Mouse (Mus musculus) neural tube, embryonic 14.5 days (tissue): ENCODE data around the gene Zfp788. TPM values are rescaled to one million over a fixed set of nuclear protein-coding genes. Genes with fewer than 3 reads are reported as not detected.
"Not testable (repeated sequence)": the region's sequence is repeated elsewhere in the genome, so short reads cannot be mapped to it uniquely, and the experiment has no call there.

Experiments
- ATAC-seq: fragments of 200-750 bp; cut with Nextera tagmentation; 2 replicates; pipeline ENCODE4 v1.8.0; 2017; ENCODE audit warnings: low read depth, mild to moderate bottlenecking, moderate TSS enrichment, moderate library complexity
- H3K27ac ChIP-seq: fragments of 300-500 bp; sonication (generic); 2 replicates; pipeline ENCODE4 v1.5.1; 2014; ENCODE audit warnings: low read depth, mild to moderate bottlenecking, control low read depth, low read length, moderate library complexity, mixed read lengths
- H3K27me3 ChIP-seq: fragments of 300-500 bp; sonication (generic); 2 replicates; pipeline ENCODE4 v1.6.1; 2014; ENCODE audit warnings: low read length; ENCODE audit not compliant: control insufficient read depth, insufficient read depth
- H3K36me3 ChIP-seq: fragments of 300-500 bp; sonication (generic); 2 replicates; pipeline ENCODE4 v1.6.1; 2014; ENCODE audit warnings: low read length, mixed read lengths; ENCODE audit not compliant: control insufficient read depth, insufficient read depth
- H3K4me1 ChIP-seq: fragments of 300-500 bp; sonication (generic); 2 replicates; pipeline ENCODE4 v1.6.1; 2014; ENCODE audit warnings: low read length; ENCODE audit not compliant: control insufficient read depth, insufficient read depth
- H3K4me2 ChIP-seq: fragments of 300-500 bp; sonication (generic); 2 replicates; pipeline ENCODE4 v1.6.1; 2014; ENCODE audit warnings: mild to moderate bottlenecking, low read depth, low read length, control low read depth
- H3K4me3 ChIP-seq: fragments of 300-500 bp; sonication (generic); 2 replicates; pipeline ENCODE4 v1.5.1; 2014; ENCODE audit warnings: low read depth, low read length, control low read depth, mixed read lengths
- H3K9ac ChIP-seq: fragments of 300-500 bp; sonication (generic); replicated peaks from 2 replicates; pipeline ENCODE4 v1.6.1; 2014; ENCODE audit warnings: low read depth, mild to moderate bottlenecking, control low read depth, low read length, mixed read lengths
- H3K9me3 ChIP-seq: fragments of 300-500 bp; sonication (generic); 2 replicates; pipeline ENCODE4 v1.6.1; 2016; ENCODE audit warnings: low read length; ENCODE audit not compliant: control insufficient read depth
- WGBS: fragments of 180-500 bp; shearing (Covaris S2); extraction: QIAGEN DNeasy Blood & Tissue Kit; methylation state at CpG from one replicate; pipeline ENCODE4 v1.1.7; 2014; 5-methylcytosine and 5-hydroxymethylcytosine counted together
- polyA plus RNA-seq: library from polyadenylated mRNA; unstranded; fragments of >200 nt; fragmentation: Nextera tagmentation; extraction: Ambion mirVana; gene quantifications from 2 replicates; pipeline ENCODE4 v1.2.1, GENCODE M21; 2014

Gene Zfp788
- polyA plus RNA-seq, 1 experiment from 2014 or later: 36.6 TPM

DNA sequence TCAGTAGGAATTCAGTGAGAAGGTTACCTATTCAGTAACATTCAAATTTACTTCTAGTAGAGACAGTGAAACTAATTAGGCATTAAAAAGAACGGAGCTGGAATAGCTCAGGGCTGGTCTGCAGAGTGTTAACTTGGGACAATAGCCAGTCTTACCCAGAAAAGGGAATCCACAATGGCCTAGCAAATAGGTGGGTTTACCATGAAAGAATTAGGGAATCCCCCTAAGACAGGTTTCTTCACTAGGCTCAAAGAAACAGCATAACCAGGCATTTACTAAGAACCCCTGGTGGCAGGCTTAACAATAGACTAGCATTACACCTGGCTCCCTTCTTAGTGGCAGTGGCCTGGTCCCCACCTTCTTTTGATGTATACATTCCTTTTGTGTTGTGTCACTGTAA is 41.3 kb downstream of the Zfp788 start:
- not testable (repeated sequence) for H3K27me3 ChIP-seq, H3K9me3 ChIP-seq, H3K36me3 ChIP-seq, H3K9ac ChIP-seq, H3K4me1 ChIP-seq, H3K4me3 ChIP-seq, H3K4me2 ChIP-seq, H3K27ac ChIP-seq, ATAC-seq
- WGBS: 63% methylated on average over 1 of the region's 1 CpGs

Other genes with a start within 250 kb of the Zfp788 start
- 9.2 and 10.1 TPM in 2 replicates for gene AI987944, start 239.8 kb upstream of the Zfp788 start, polyA plus RNA-seq
- 0.70 and 0.82 TPM in 2 replicates for gene Vmn2r57, start 184.5 kb upstream of the Zfp788 start, polyA plus RNA-seq
- 0.21 and 0.23 TPM in 2 replicates for gene Gm20449, start 133.8 kb upstream of the Zfp788 start, polyA plus RNA-seq
- gene AW146154, start 133.3 kb upstream of the Zfp788 start, polyA plus RNA-seq: 4.9 and 6.0 TPM in 2 replicates
- not detected in 2 replicates for gene Gm6871, start 59.5 kb upstream of the Zfp788 start, polyA plus RNA-seq
- gene 2610021A01Rik, start 34.0 kb upstream of the Zfp788 start, polyA plus RNA-seq: 19.0 and 21.2 TPM in 2 replicates
- not detected in 2 replicates for gene Vmn2r58, start 239.5 kb downstream of the Zfp788 start, polyA plus RNA-seq